Mouse (Mus musculus) thymus, adult 18-20 months (tissue): ENCODE results near the gene Mavs.
A peak's percentile ranks its signal among the peaks of the same experiment; 100 is the strongest.

Experiments
- DNase-seq, 2 experiments: peaks; one replicate each; pipeline ENCODE4 v3.0.0; 2022; ENCODE audit warnings: mixed read lengths in 2 of 2

Mavs gene

DNA sequence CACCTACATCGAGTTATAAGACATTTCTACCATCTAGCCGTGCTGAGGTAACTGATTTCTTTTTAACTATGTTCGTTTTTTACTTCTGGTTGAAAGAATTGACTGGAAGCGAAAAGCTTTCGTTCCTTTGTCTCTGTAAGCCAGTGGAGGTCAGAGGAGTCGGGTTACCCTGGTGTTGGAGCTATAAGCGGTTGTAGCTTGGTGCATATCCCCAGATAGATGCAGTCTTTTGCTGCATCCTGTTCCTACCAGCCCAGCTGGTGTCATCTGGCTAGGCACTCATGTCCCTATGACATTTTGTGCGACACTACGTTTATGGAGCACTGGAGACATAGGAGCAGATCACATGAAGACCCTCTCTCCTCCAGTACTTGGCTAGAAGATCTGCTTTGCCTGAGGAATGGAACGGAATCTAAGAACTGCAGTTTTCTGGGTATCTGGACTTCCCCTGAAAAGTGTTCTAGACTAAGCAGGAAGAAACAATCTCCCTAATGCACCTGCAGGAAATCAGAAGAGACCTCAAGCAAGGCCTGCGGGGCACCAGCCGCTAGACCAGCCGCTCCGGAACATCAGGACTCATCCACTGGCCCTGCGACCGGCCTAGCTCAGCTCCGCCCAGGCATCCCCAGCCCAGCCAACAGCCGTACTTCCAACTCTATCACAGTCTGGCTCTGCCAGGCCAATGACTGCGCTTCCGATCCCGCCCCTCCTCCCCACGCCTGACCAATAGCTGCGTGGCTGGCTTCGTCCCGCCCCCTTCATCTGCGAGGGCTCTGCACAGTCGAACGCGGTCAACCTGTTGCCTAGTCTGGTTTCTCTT lies at the start of gene Mavs:
Mavs (plus strand) TSS at position 757 of the 820 bp plus-strand sequence.
- DNase-seq, result peak; percentile 91 to 92

DNA sequence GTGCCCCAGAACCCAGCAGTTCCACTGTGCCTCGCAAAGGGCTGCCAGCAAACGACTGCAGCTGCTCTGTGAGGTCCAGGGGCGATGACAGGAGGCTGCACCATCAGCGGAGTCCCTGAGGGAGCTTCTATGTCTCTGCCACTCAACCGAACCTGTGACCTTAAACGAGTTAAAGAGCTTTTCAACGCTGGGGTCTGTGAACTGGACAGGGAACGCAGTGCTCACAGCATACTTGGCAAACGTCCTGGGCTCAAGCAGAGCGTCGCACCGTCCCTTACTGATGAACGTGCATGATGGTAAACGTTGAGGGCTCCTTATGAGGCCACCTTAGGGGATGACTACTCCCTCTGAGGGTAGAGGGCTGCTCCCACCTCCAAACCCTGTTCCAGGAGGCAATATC lies 47.5 kb upstream of the Mavs start:
- DNase-seq, result no peak

DNA sequence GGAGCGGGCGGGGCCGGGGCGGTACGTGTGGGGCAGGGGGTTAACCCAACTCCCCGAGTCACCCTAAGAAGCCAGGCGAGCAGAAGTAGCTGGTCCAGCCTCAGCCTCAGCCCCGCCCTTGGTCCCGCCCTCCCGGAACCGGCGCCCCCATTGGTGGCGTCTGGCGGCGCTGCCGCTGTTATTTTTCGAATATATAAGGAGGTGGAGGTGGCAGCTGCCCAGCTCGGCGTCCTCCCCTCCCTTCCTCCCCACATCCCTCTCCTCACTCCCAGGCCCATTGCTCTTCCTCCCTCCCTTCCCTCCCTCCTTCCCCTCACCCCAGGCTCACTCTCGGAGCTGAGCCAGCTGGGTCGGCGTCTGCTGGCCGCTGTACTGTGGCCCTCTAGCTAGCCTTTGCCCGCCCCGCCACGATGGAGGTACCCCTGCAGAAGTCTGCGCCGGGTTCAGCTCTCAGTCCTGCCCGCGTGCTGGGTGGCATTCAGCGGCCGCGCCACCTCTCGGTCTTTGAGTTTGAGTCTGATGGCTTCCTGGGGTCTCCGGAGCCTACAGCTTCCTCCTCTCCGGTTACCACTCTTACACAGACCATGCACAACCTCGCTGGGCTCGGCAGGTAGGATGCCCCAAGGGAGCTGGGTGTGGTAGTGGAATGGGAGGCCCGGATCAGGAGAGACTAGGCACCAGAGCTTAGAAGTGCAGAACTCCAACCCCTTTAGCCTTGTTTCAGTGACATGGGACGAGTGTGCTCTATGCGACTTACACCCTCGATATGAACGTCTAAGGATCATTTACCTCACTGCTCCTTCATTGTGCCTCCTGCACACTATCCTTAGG lies 46.9 kb upstream of the Mavs start, which contains the start of the genes Cdc25b and Spef1:
Cdc25b (plus strand) TSS at position 179 of the 831 bp plus-strand sequence.
Spef1 (minus strand) TSS at position 512 of the 831 bp plus-strand sequence.
- peak; percentile 75 to 79 for DNase-seq

DNA sequence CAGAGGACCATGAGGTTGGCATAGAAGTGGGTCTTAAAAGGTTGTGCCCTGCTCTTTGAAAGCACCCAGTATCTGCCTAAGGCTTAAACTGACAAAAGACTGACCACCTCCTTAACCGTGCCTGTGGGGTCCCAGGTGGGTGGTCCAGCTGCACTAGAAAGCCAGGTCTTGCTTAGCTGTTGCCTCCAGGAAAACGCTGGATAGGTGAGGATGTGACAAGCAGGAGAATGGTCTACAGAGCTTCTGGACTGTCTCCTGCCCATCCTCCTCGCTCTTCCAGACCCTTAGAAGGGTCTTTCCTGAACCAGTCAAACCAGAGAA lies 46.3 kb upstream of the Mavs start:
- DNase-seq, result no peak

DNA sequence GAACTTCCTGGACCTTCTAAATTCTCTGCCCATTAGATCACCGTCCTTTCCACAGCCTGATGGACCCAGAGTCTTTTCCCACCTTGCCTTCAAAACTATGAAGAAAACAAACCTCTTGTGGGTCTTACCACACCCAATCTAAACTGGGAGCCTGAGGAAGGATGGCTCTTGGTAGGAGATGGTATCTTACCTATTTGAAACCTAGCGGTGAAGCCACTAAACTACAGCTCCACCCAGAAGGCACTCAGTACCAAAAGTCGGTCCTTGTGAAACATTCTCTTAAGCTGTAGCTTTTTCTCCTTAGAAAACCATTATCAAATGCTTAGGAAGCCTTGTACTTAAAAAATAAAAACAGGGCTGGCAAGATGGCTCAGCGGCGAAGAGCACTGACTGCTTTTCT lies 45.6 kb upstream of the Mavs start:
- DNase-seq, result no peak

DNA sequence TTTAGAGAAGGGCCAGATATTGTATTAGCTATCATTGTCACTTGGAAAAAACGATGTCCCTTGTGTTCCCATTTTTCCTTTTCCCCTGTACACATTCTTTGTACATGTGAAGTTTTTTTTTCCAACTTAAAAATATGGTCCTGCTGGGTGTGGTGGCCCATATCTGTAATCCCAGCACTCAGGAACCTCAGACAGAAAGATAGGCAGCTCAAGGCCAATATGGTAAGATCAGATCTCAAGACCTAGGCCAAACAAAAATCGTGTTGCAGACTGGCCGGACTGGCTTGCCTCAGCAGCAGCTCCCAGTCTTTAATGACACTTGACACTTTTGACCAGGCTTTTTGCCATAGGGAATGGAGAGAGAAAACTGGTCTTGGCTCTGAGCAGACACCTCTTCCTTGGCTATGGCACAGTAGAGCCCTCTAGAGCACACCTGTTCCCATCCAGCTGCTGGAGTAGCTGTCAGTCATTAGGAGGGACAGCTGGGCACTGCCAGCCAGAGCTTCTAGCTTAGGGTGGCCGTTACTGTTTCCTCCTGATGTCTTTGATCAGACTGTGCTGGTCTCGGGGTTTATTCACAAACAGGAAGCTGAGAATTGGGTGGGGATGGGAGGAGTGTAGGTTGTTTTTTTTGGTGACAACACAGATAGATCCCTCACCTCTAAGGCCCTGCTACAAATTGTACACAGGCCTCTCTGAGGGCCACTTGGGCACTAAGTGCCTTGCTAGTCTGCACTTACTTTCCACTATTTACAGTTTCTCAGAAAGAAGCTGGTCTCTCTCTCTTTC lies 44.1 kb upstream of the Mavs start:
- DNase-seq, result no peak

DNA sequence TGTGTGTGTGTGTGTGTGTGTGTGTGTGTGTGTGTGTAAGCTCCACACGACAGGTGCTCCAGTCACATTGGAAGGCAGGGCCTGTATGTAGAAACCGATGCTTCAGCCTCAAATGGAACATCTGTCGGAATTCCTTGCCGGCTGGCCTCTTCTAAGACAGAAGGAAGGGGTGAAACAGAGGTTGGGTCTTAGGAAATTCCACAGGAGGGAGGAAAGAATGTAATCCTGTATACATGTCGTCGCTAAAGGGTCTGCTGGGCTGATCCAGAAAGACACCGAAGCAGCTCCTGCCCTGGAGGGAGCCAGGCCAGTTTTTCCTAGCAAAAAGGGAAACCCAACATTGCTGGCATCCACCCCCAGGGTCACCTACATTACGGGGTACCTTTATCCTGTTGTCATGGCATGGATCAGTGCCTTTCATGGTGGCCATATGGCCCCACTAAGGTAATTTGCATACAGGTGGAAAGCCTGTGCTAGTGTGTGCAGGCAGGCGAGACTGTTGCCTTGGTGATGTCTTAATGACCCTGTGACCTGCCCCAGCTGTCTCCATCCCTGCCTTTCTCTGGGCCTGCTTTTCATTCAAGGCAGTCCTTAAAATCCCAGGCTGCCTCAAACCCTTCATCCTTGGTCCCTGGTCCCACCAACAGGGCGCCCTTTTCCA lies 43.4 kb upstream of the Mavs start:
- no peak for DNase-seq

DNA sequence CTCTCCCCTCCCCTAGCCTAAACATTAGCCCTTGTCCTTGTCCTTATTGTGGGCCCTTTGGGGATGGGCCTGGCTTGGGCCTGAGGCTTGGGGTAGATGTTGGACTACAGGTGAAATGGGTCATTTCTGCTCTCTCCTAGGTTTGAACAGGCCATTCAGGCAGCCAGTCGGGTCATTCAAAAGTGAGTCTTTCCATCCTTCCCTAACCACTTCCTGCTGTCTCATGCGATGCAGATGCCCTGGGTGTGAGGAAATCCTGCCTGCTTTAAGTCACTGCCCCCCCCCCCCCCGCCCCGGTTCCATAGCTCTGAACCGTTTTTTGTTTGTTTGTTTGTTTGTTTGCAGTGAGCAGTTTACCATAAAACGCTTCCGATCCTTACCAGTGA lies 42.9 kb upstream of the Mavs start:
- no peak for DNase-seq

DNA sequence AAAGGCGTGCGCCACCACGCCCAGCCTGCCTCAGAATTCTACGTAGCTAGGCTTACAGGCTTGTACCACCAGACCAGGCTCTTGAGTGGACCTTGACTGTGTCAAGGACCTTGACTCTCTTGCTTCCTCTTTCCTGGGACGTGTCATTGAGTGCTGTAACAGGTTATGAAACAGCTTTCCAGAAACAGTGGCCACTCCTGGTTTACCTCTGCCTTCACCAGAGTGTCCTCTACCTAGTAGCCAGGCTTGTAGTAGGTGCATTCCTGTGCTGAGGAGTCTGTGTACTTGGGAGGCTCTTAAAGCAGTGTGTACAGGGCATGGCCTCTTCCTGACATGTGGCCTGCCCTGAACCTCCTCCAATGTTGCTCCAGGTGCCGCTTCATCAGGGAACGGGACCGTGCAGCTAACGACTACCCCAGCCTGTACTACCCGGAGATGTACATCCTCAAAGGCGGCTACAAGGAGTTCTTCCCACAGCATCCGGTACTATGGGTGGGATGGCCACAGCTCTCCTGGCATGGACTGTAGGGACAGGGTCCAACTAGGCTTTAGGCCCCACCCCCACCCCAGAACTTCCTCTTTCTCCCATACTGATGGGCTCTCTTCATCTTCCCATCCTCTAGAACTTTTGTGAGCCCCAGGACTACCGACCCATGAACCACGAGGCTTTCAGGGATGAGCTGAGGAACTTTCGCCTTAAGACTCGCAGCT lies 37.1 kb upstream of the Mavs start:
- DNase-seq, result no peak

DNA sequence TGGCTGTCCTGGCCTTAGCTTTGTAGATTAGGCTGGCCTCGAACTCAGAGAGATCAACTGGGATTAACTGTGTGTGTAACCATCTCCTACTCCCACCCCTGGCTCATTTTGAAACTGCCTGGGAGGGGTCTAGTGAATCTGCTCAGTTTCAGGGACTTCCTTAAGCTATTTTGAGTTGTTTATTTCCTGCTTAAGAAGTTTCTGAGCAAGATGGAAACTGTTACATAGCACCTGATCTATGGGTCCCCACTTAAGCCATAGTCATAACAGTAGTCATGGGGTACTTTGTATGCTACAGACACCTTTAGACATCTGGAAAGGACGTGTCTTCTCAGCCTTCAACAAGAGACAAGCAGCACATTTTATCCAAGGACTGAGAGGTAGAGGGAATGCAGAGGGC lies 33.2 kb upstream of the Mavs start:
- no peak for DNase-seq

DNA sequence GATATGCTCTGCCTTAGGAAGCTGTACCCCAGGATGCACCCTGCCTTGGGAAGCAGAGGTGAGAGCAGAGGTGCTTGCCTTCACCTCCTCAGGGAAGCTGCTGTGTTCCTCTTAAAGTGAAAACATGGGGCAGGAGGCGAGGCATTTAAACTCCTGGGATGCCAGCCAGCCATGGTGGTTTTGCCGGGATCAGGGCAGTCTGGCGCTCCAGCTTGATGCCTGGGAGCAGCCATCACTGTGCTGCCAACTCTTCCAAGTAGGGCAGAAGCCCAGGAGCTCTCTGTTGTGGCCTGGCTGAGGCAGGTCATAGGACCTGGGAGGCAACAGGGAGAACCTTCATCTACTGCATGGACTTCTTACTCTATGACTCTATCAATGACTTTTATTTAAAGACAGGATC lies 32.6 kb upstream of the Mavs start:
- no peak for DNase-seq

DNA sequence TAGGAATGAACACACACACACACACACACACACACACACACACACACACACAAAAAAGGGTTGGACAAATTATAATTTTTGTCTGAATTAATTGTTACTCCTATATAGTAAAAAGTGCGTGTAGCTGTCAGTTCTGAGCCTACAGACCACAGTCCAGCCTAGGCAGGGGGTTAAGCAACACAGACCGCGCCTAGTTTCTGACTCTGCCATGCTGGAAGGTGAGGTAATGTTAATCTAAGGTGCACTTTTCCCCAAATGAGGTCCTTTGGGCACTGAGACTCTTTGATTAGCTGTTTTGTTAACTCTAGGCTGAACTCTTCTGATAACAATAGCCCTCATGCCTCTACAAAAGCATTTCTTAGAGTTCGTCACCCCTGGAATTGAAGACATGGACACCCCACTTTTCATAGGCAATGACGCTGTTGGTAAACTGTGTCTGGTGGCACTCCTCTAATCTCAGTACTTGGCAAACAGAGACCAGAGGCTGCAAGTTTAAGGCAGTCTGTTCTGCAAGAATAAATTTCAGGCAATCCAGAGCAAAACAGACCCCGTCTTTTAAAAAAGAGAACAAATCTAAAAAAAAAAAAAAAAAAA lies 29.9 kb upstream of the Mavs start:
- no peak for DNase-seq

DNA sequence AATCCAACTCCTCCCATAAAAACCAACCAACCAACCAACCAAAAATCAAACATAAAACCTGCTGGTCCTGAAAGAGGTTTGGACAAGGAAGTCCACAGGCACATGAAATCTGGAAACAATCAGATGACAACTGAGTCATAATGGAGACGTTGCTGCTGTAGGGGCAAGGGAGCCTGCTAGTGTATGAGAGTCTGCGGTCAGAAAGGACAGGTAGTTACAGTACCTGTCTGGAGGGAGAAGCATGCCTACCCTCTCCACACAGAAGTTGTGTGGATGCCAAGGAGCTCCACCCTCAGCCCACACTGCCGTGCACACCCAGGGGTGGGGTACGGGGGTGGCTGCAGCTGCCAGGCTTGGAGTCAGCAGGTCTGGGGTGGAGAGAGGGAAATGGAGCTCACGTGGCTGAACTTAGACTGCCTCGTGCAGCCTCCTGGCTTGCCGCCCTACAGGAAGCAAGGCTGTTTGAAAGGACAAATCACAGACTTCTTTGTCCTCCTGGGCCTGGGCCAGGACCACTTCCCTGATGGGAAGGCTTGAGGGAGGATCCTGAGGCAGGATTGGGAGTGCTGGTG lies 29.4 kb upstream of the Mavs start:
- DNase-seq, result peak; percentile 50 to 55

DNA sequence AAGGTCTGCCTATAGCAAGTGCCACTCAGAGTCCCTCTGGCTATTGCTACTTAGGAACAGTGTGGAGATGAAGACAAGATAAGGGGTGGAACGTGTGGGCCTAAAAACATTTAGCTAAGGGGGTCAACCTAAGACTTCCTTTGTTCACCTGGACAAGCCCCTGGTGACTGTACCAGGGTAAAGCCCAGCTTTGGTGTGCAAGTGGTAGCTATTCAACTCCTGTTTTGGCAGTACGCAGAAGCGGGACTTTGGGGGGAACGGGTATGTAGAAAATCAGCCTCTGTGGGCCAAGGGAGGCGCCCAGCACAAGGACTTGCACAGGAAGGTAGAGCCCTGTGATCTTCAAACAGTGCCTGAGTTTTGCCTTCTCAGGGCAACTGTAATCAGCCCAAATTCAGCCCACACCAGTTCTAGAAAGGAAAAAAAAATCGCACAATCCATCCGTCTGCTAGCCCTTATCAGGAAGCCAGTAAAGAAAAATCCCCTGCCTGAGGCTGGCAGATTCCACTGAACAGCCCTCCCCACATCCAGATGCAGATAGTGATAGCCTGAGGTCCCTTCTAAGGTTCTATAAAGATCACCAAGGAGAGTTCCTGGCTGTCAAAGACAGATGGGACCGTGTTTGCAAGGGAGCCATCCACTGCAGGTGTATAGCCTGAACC lies 28.2 kb upstream of the Mavs start:
- no peak for DNase-seq

DNA sequence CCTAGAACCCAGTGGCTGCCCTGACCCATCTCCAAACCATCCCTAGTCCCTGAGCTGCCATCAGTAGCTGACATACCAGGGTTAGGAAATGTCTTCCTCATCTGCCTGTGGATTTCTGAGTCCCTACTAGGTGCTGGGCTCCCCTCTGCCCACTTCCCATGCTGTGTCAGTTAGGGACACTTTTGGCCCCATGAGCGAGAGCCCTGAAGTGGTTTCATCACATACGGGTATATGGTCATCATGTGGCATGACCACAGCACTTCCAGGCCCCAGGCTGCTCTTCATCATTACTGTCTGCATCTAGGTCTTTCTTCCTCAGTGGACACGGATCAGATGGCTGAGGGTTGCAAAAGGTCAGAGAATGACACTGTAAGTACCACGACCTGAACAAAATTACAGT lies 27.1 kb upstream of the Mavs start, which contains the start of gene Ap5s1:
Ap5s1 (plus strand) TSS at position 301 of the 400 bp plus-strand sequence.
- no peak for DNase-seq

DNA sequence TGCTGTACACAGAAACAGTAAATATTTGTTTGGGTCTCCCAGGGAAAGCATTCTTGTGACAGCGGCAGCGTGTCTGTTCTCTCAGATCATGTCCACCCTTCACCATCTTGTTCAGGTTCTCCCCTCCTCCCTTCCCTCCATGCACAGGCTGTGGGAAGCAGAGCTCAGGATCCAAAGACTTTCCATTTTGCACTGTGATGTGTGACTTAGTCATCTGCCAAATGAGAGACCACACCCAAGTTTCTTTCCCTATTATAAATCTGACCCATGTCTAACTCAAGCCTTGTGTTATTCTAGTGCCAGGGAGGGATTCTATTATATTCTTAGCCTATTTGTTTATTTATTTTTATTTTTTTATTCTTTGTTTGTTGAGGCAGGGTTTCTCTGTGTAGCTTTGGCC lies 25.5 kb upstream of the Mavs start:
- no peak for DNase-seq

DNA sequence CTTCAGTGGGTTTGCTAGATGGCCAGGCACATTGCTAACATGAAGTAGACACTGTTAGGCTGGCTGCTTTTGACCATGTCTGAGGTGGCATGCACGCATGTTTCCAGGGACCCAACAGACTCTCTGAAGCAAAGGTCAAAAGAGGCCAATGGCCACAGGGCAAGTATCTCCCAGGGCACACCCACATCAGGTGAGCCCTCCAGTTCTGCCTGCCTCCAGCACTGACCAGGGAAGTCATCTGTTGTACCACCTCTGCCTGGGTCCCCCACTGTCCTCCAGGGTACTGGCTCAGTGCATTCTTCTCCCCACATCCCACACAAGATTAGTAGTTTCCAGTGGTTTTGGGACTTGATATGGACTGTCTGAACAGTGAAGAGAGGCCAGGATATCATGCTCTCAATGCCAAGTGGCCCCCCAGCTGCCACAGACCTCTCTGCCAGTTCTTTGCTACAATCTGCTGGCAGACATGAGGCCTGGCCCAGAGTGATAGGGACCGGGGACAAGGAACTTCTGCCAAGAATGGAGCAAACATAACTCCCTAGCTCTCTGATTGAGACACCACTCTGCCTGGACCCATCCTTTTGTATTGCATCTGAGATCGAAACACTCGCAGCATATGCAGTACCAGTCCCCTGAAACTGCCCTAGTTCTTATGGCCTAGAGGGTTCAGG lies 24.6 kb upstream of the Mavs start:
- DNase-seq, result no peak

DNA sequence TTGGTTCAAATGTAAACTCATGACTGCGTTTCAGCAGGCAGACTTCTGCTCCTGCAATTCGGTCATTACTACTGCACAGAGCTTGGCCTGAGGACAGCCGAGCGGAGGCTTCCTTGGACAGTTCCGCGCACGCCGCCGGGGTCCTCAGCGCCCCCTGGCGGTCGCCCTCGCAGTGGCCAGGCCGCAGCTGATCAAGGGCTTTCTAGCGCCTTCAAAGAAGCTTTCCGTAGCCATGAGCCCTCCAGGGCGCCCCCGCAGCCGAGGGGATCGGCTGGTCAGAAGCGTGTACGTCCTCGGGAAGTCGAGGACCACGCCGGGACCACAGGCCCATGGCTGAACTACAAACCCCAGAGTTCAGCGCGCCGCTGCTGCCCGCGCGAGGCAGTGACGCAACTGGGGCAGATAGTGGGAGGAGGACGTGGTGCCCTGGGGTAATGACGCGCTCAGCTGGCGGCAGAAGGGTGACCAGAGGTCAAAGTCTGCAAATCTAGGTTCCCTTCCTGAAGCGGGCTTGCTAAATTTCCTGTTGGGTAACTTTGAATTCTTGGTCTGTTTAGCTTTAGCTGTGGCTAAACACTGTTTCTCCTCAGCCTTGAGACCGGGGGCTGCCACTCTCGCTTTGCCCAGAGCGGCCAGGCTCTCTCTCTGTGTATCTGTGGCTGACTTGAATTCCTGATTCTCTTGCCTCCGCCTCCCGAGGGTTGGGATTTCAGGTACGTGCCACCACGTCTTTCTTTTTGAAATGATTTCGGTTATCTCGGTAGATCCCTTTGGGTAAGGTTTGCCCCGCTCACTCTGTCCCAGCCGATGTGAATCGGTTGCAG lies 23.7 kb upstream of the Mavs start:
- peak; percentile 83 to 87 for DNase-seq

DNA sequence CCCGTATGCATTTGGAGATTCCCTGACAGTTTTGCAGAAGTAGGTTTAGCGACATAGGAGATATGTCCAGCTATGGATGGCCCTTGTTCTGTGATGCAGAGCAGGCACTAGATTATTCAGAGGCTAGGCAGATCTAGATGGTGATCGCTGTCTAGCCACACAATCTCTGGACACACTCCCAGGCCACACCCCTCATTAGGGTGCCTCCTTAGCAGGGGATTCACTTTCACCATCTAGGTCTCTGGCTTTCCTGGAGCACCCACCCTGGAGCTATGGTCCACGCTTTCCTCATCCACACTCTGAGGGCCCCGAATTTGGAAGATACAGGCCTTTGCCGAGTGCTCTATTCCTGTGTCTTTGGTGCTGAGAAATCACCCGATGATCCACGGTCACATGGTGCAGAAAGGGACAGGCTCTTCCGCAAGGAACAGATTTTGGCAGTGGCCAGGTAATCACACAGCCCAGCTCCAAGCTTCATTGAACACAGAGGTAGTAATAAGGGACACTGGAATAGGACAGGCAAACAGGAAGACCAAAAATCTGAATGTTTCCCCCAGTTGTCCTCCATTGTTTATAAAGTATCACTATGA lies 22.7 kb upstream of the Mavs start:
- DNase-seq, result no peak
